Mouse (Mus musculus) MEL (cell line): Measurements from ENCODE around the gene Rps6ka1. TPM values are rescaled to one million over a fixed set of nuclear protein-coding genes. Genes with fewer than 3 reads are reported as not detected.

Source experiments
- DNase-seq: peaks from one replicate; pipeline ENCODE4 v3.0.0; 2011; ENCODE audit warnings: low read depth, low spot score
- H3K27ac ChIP-seq: 2 replicates; pipeline ENCODE4 v1.5.1; 2012; ENCODE audit warnings: low read depth, mild to moderate bottlenecking, control low read depth, low read length, moderate library complexity; ENCODE audit not compliant: control insufficient read depth
- H3K27me3 ChIP-seq, 2 experiments: fragments of 150-350 bp in 1 of 2; sonication (generic) in 1 of 2; 2 replicates each; pipeline ENCODE4 v1.6.1; 2012; ENCODE audit warnings: low read length in 2 of 2, mild to moderate bottlenecking in 2 of 2, improper control_type of control experiment in 1 of 2, moderate library complexity in 1 of 2; ENCODE audit not compliant: insufficient read depth in 2 of 2, control insufficient read depth in 1 of 2
- H3K36me3 ChIP-seq, 2 experiments: 2 replicates each; pipeline ENCODE4 v1.6.1; 2012 to 2014; ENCODE audit warnings: low read length in 2 of 2, improper control_type of control experiment in 1 of 2, inconsistent platforms in 1 of 2, mild to moderate bottlenecking in 1 of 2; ENCODE audit not compliant: insufficient read depth in 2 of 2, control insufficient read depth in 1 of 2
- H3K4me1 ChIP-seq, 2 experiments: fragments of 150-350 bp in 1 of 2; sonication (generic) in 1 of 2; 2 replicates each; pipeline ENCODE4 v1.6.1; 2012; ENCODE audit warnings: low read length in 2 of 2, improper control_type of control experiment in 1 of 2, mild to moderate bottlenecking in 1 of 2; ENCODE audit not compliant: insufficient read depth in 2 of 2, control insufficient read depth in 1 of 2
- H3K4me3 ChIP-seq, 2 experiments: fragments of 150-350 bp in 1 of 2; sonication (generic) in 1 of 2; 2 replicates each; pipeline ENCODE4 v1.5.1; 2012; ENCODE audit warnings: low read depth in 2 of 2, low read length in 2 of 2, mild to moderate bottlenecking in 2 of 2, moderate library complexity in 2 of 2, control low read depth in 1 of 2, improper control_type of control experiment in 1 of 2; ENCODE audit not compliant: control insufficient read depth in 1 of 2, insufficient read depth in 1 of 2
- H3K79me2 ChIP-seq: 2 replicates; pipeline ENCODE4 v1.6.1; 2012; ENCODE audit warnings: mild to moderate bottlenecking, low read length, moderate library complexity; ENCODE audit not compliant: control insufficient read depth, poor library complexity, insufficient read depth
- H3K9ac ChIP-seq: 2 replicates; pipeline ENCODE4 v1.6.1; 2012; ENCODE audit warnings: low read depth, mild to moderate bottlenecking, control low read depth, low read length, moderate library complexity; ENCODE audit not compliant: control insufficient read depth, poor library complexity, severe bottlenecking
- H3K9me3 ChIP-seq: fragments of 150-350 bp; sonication (generic); replicated peaks from 2 replicates; pipeline ENCODE4 v1.6.1; 2012; ENCODE audit warnings: mild to moderate bottlenecking, low read length, improper control_type of control experiment, moderate library complexity; ENCODE audit not compliant: insufficient read depth
- CHD1 ChIP-seq: IDR thresholded peaks from 2 replicates; pipeline ENCODE4 v1.6.1; 2012; ENCODE audit warnings: low read depth, mild to moderate bottlenecking, inconsistent platforms, low read length, improper control_type of control experiment
- CHD2 ChIP-seq: IDR thresholded peaks from 2 replicates; pipeline ENCODE4 v1.6.1; 2011; ENCODE audit warnings: low read length, improper control_type of control experiment
- EP300 ChIP-seq, 2 experiments: IDR thresholded peaks; 2 replicates each; pipeline ENCODE4 v1.6.1; 2011; ENCODE audit warnings: improper control_type of control experiment in 2 of 2, low read length in 2 of 2, low read depth in 1 of 2, mild to moderate bottlenecking in 1 of 2
- ETS1 ChIP-seq: IDR thresholded peaks from 2 replicates; pipeline ENCODE4 v1.6.1; 2012; ENCODE audit warnings: low read depth, mild to moderate bottlenecking, inconsistent platforms, low read length, improper control_type of control experiment, moderate library complexity
- GATA1 ChIP-seq: IDR thresholded peaks from 2 replicates; pipeline ENCODE4 v1.6.1; 2011; ENCODE audit warnings: low read depth, low read length, improper control_type of control experiment
- JUND ChIP-seq: IDR thresholded peaks from 2 replicates; pipeline ENCODE4 v1.6.1; 2011; ENCODE audit warnings: low read depth, mild to moderate bottlenecking, improper control_type of control experiment, low read length
- KAT2A ChIP-seq: conservative IDR thresholded peaks from 2 replicates; pipeline ENCODE4 v1.6.1; 2012; ENCODE audit warnings: low read depth, low read length, improper control_type of control experiment, inconsistent platforms
- MYC ChIP-seq: IDR thresholded peaks from 2 replicates; pipeline ENCODE4 v1.6.1; 2011; ENCODE audit warnings: low read depth, mild to moderate bottlenecking, low read length, improper control_type of control experiment, moderate library complexity
- NELFE ChIP-seq: IDR thresholded peaks from 2 replicates; pipeline ENCODE4 v1.6.1; 2011; ENCODE audit warnings: low read depth, low read length, improper control_type of control experiment
- POLR2AphosphoS2 ChIP-seq: IDR thresholded peaks from 2 replicates; pipeline ENCODE4 v1.6.1; 2011; ENCODE audit warnings: low read length, improper control_type of control experiment
- RAD21 ChIP-seq: IDR thresholded peaks from 2 replicates; pipeline ENCODE4 v1.6.1; 2011; ENCODE audit warnings: mild to moderate bottlenecking, low read depth, low read length, improper control_type of control experiment
- SIN3A ChIP-seq: IDR thresholded peaks from 2 replicates; pipeline ENCODE4 v1.6.1; 2012; ENCODE audit warnings: low read length, improper control_type of control experiment, inconsistent platforms
- SMC3 ChIP-seq: IDR thresholded peaks from 2 replicates; pipeline ENCODE4 v1.6.1; 2011; ENCODE audit warnings: low read depth, low read length, improper control_type of control experiment
- USF1 ChIP-seq: IDR thresholded peaks from 2 replicates; pipeline ENCODE4 v1.6.1; 2014; ENCODE audit warnings: low read depth, mild to moderate bottlenecking, inconsistent platforms, low read length, improper control_type of control experiment, moderate library complexity
- ZNF384 ChIP-seq: IDR thresholded peaks from 2 replicates; pipeline ENCODE4 v1.6.1; 2012; ENCODE audit warnings: low read depth, mild to moderate bottlenecking, inconsistent platforms, low read length, improper control_type of control experiment
- polyA plus RNA-seq, 2 experiments: library from polyadenylated mRNA; stranded (reverse) in 1 of 2; unstranded in 1 of 2; fragments of >175 nt in 1 of 2; fragments of >200 nt in 1 of 2; gene quantifications; 2 replicates each; pipeline versions ENCODE4 v1.2.1 to v1.2.4; 2012; ENCODE audit warnings: low replicate concordance in 2 of 2, low read depth in 1 of 2; ENCODE audit not compliant: insufficient read length in 2 of 2, insufficient read depth in 1 of 2, missing spikeins in 1 of 2
- total RNA-seq: library from RNA; depleted of rRNA; stranded (reverse); fragments of 300-350 nt; gene quantifications from 2 replicates; pipeline ENCODE4 v1.2.3, GENCODE M21; 2012

Gene Rps6ka1
- total and polyA plus RNA-seq, 3 experiments: 45.3 to 68.9 TPM; not detected in 1

DNA sequence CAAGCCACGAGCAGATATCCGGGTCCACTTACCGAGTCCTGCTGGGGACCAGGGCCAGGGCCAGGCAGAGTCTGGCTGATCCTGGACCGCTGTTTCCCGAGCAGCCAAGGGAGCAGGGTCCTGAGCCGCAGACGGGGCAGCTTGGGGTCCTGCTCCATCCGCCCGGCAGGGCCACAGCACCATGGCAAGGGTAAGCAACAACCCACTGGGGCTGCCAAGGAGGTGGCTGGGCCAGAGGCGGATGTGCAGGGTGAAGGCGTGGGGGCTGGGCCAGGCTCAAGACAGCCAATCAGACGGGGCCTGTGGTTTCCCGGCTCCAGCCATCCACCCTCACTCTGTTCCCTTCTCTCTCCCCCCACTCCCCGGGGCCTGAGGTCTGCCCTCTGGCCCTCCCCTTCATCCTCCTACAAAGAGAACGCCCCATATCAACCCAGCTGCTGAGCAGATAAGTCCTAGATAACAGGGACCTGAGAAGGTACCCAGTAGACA is 14.7 kb downstream of the Rps6ka1 start (continued):
- TF ChIP-seq JUND (no peak), SMC3 (no peak), KAT2A (no peak), POLR2AphosphoS2 (no peak), RAD21 (no peak), USF1 (no peak), CHD2 (no peak), SIN3A (peak; percentile 18; the same call in 1 of the 2 replicates), ETS1 (peak; percentile 83), NELFE (peak; percentile 59; the same call in 1 of the 2 replicates), EP300 (IDR thresholded peaks at IDR 0.05; ENCODE audit: low read depth in 1 of 2, low read length in 2 of 2) (peak in 1 of 2 experiments; percentile 32; a peak in 2 of 4 replicates)

DNA sequence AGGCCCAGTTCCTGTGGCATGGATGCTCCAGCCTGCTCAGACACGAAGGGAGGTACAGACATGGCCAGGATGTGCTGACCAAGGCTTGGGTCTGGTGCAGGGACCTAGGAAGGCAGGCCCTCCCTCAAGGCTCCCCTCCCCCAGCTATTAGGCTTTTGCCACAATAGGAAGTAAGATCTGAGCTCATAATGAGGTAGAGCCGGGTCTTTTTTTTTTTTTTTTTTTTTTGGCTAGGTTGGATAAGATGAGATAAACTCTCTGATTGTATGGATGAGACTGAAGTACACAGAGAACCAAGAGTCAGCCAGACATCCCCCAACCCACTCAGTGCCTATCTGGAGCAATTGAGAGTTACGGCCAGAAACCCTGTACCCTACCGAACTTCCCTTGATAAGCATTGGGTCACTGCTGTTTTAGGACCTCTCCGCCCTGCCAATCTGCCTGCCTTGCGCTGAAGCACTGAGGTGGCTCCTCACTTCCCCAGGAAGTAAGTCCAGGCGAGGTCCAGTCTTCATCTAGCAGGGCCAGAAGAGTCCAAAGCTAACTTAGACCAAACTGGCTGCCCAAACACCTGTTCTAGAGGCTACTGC is 15.3 kb downstream of the Rps6ka1 start:
- no peaks in the 10 kb centered on the region for H3K27me3 ChIP-seq
- TF ChIP-seq SIN3A (peak; percentile 45; the same call in 1 of the 2 replicates), GATA1 (peak; percentile 27; the same call in 1 of the 2 replicates), MYC (no peak), POLR2AphosphoS2 (no peak), ZNF384 (peak; percentile 95), EP300 (IDR thresholded peaks at IDR 0.05; ENCODE audit: low read depth in 1 of 2, low read length in 2 of 2) (peak in 1 of 2 experiments; percentile 42; a peak in 2 of 4 replicates)
- H3K36me3 ChIP-seq: peaks cover 2 to 8% of the 10 kb centered on the region in 2 experiments; a peak in 2 of 4 replicates
- no peaks in the 10 kb centered on the region for H3K9me3 ChIP-seq
- peak overlapping the region; percentile 60 to 71 for H3K4me3 ChIP-seq
- peaks cover 2% of the 10 kb centered on the region for H3K79me2 ChIP-seq
- peaks cover 6 to 21% of the 10 kb centered on the region in 2 experiments; a peak in 3 of 4 replicates for H3K4me1 ChIP-seq
- no peak for DNase-seq
- H3K27ac ChIP-seq: peak overlapping the region; percentile 88
- H3K9ac ChIP-seq: peak overlapping the region; percentile 62

DNA sequence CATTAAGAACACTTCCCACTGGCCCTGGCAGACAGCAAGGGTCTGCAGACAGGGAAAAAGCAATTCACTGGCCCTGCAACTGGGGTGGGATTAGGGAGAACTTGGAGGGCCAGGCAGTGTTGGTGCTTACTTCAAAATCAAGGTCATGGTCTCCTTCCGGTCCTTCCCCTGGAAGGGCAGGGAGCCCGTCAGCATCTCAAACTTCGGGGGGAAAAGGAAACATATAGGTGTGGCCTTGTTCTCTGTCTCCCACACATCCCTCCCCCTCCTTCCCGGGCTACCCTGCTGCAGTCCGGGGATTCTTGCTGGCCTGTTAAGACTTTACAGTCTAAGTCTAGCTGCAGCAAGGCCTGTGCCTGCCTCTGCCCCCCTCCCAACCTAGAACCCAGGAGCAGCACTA is 22.4 kb downstream of the Rps6ka1 start:
- no peak for DNase-seq

More for the DNA sequence above, 22.4 kb downstream of the Rps6ka1 start:
- Histone ChIP-seq H3K27ac (no peak overlapping the region), H3K9me3 (no peaks in the 10 kb centered on the region), H3K4me1 (no peaks in the 10 kb centered on the region), H3K79me2 (no peaks in the 10 kb centered on the region), H3K9ac (no peak overlapping the region), H3K36me3 (peaks cover 0 to 2% of the 10 kb centered on the region in 2 experiments; a peak in 1 of 4 replicates), H3K4me3 (no peak overlapping the region), H3K27me3 (no peaks in the 10 kb centered on the region)
- no peak for TF ChIP-seq CHD1
